Mouse (Mus musculus) forebrain, embryonic 16.5 days (tissue): ENCODE measurements at regions not wholly inside any gene's neighbourhood (a gene's known extent, or its start where the extent isn't known, plus 50 kb on each side); places are given as distances from the start of the nearest gene placed in this dataset.
"Not testable (repeated sequence)": the region's sequence is repeated elsewhere in the genome, so short reads cannot be mapped to it uniquely, and the experiment has no call there.

ENCODE experiments used
- ATAC-seq: fragments of 200-750 bp; cut with Nextera tagmentation; 2 replicates; pipeline ENCODE4 v1.8.0; 2017; ENCODE audit warnings: mild to moderate bottlenecking, moderate library complexity
- H3K27ac ChIP-seq: fragments of 300-500 bp; sonication (generic); 2 replicates; pipeline ENCODE4 v1.5.1; 2014; ENCODE audit warnings: low read length, control low read depth
- H3K27me3 ChIP-seq: fragments of 300-500 bp; sonication (generic); replicated peaks from 2 replicates; pipeline ENCODE4 v1.6.1; 2014; ENCODE audit warnings: low read length; ENCODE audit not compliant: control insufficient read depth, insufficient read depth
- H3K36me3 ChIP-seq: fragments of 300-500 bp; sonication (generic); 2 replicates; pipeline ENCODE4 v1.6.1; 2014; ENCODE audit not compliant: control insufficient read depth, insufficient read depth
- H3K4me1 ChIP-seq: fragments of 300-500 bp; sonication (generic); replicated peaks from 2 replicates; pipeline ENCODE4 v1.6.1; 2014; ENCODE audit warnings: low read length; ENCODE audit not compliant: control insufficient read depth, insufficient read depth
- H3K4me2 ChIP-seq: fragments of 300-500 bp; sonication (generic); 2 replicates; pipeline ENCODE4 v1.6.1; 2014; ENCODE audit warnings: mild to moderate bottlenecking, low read length, control low read depth
- H3K4me3 ChIP-seq: fragments of 300-500 bp; sonication (generic); replicated peaks from 2 replicates; pipeline ENCODE4 v1.5.1; 2014; ENCODE audit warnings: mild to moderate bottlenecking, low read length, control low read depth
- H3K9ac ChIP-seq: fragments of 300-500 bp; sonication (generic); replicated peaks from 2 replicates; pipeline ENCODE4 v1.6.1; 2014; ENCODE audit warnings: low read depth, low read length, control low read depth
- H3K9me3 ChIP-seq: fragments of 300-500 bp; sonication (generic); 2 replicates; pipeline ENCODE4 v1.6.1; 2016; ENCODE audit warnings: low read length; ENCODE audit not compliant: control insufficient read depth
- WGBS: fragments of 180-500 bp; shearing (Covaris S2); extraction: QIAGEN DNeasy Blood & Tissue Kit; methylation state at CpG from one replicate; pipeline ENCODE4 v1.1.7; 2014; 5-methylcytosine and 5-hydroxymethylcytosine counted together

DNA sequence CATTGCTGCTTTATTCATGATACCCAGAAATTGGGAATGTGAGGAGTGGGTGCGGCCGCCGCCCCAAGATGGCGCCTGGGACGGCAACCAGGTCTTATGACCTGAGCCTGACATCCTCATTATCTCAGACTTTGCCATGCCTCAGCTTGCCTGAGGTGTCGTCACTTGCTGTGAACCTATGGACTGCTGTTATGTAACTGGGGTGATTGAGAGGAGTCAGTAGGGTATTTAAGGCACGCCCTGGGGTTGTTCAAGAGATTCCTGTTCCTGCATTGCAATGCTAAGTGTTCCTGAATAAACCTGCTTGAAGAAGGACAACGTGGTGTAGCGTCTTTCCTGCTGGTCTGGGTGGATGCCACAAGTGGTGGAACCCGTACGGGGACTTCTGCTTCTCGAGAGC, 211.4 kb upstream of the Pou3f2 start:
- H3K4me3 ChIP-seq = no peak overlapping the region
- ATAC-seq = no peak
- H3K27ac ChIP-seq = no peak overlapping the region
- no peaks in the 10 kb centered on the region for H3K9me3 ChIP-seq
- H3K27me3 ChIP-seq = no peaks in the 10 kb centered on the region
- H3K4me1 ChIP-seq = no peaks in the 10 kb centered on the region
- WGBS = 94% methylated on average over 12 of the region's 12 CpGs
- no peaks in the 10 kb centered on the region for H3K36me3 ChIP-seq
- no peak overlapping the region for H3K9ac ChIP-seq
- H3K4me2 ChIP-seq = no peak overlapping the region

DNA sequence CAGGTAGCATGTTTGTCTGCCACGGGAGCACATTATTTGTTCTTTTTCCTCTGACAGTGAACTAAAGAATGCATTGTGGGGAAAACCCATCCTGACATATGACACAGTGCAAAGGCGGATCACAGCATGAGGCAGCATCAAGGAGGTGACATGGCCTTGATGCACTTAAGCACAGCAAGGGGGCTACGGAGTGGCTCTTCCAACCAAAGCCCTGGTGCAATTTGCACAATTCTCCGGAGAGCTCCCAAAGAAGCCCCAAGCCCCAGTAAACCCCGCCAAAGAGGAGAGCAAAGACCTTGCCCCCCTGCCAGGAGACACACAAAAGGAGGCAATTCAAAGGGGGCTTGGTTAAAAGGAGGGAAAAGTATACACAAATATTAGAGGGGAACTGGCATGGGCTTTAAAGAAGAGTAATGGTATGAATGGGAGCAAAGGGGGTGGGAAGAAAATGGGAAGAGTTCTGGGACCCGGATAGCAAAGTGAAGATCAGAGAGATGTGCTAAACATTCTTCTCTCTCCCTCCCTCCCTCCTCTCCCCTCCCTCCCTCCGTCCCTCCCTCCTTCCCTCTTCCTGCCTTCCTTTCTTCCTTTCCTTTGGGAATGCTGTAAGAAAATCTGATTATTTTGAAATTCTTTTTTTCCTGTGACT, 179.7 kb upstream of the Pou3f2 start:
- Histone ChIP-seq H3K9ac (no peak overlapping the region), H3K27ac (no peak overlapping the region), H3K27me3 (no peaks in the 10 kb centered on the region), H3K4me3 (no peak overlapping the region), H3K4me1 (no peaks in the 10 kb centered on the region), H3K4me2 (0 out of 2 replicates have a peak overlapping the region, but pooled peaks have one; percentile 1), H3K9me3 (no peaks in the 10 kb centered on the region), H3K36me3 (no peaks in the 10 kb centered on the region)
- WGBS = under 1% methylated on average over 7 of the region's 7 CpGs
- ATAC-seq = peak; percentile 57

DNA sequence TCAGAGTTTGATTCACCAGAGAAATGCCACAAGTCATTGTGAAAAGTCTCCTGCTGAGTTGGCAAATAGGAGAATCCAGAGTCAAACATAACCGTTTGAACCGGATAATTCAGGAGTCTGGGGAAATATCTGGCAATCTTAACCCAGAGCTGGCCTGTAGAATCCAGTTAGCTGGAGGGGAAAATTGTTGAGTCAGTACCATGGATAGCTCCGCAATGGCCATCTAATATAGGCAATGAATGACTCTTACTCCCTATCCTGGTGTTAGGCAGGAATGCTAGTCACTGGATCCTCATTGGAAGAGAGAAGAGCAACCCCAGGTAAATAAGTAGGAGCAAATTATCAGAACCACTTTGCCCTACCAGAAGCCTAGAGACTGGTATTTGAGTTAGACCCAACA, 157.4 kb upstream of the Pou3f2 start:
- Histone ChIP-seq H3K4me2 (no peak overlapping the region), H3K9me3 (no peaks in the 10 kb centered on the region), H3K36me3 (no peaks in the 10 kb centered on the region), H3K27me3 (no peaks in the 10 kb centered on the region), H3K9ac (no peak overlapping the region), H3K4me3 (no peak overlapping the region), H3K27ac (no peak overlapping the region), H3K4me1 (no peaks in the 10 kb centered on the region)
- 63% methylated on average over 3 of the region's 3 CpGs for WGBS
- no peak for ATAC-seq

DNA sequence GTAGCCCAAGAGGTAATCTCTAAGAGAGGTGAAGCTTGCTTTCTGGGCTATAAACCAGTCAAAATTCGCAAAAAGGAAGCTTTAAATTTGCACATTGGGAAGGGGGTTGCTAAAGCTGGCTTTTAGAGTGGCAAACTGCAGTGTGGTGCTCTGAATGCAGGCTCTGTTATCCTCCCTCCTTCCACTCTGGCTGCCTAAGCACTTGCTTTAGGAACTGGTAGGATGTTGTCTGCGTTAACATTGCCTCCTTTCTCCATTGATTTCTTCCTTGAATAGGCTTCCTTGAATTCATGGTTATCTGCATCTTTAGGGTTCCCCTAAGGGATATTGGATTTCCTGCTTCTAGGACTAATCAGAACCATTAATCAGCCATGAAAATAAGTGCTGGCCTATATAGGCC, 120.8 kb upstream of the Pou3f2 start:
- no peak overlapping the region for H3K4me3 ChIP-seq
- H3K4me1 ChIP-seq = no peaks in the 10 kb centered on the region
- H3K36me3 ChIP-seq = no peaks in the 10 kb centered on the region
- WGBS = 51% methylated on average over 2 of the region's 2 CpGs
- no peak for ATAC-seq
- no peaks in the 10 kb centered on the region for H3K27me3 ChIP-seq
- no peak overlapping the region for H3K9ac ChIP-seq
- H3K9me3 ChIP-seq = no peaks in the 10 kb centered on the region
- no peak overlapping the region for H3K27ac ChIP-seq
- no peak overlapping the region for H3K4me2 ChIP-seq

DNA sequence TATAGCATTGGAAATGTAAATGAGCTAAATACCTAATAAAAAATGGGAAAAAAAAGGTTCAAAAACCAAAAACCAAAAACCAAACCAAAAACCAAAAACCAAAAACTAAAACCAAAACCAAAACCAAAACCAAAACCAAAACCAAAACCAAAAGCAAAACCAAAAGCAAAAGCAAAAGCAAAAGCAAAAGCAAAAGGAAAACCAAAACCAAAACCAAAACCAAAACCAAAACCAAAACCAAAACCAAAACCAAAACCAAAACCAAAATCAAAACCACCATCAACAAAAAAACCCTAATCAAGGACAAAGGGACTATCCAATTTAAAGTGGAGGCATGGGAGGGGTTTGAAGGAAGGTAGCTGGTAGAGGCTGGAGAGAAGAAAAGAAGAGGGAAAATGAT, 114.0 kb upstream of the Pou3f2 start:
- H3K27me3 ChIP-seq, H3K9ac ChIP-seq, H3K4me1 ChIP-seq, H3K4me2 ChIP-seq, H3K27ac ChIP-seq, ATAC-seq, H3K4me3 ChIP-seq, H3K9me3 ChIP-seq, H3K36me3 ChIP-seq: not testable (repeated sequence)

DNA sequence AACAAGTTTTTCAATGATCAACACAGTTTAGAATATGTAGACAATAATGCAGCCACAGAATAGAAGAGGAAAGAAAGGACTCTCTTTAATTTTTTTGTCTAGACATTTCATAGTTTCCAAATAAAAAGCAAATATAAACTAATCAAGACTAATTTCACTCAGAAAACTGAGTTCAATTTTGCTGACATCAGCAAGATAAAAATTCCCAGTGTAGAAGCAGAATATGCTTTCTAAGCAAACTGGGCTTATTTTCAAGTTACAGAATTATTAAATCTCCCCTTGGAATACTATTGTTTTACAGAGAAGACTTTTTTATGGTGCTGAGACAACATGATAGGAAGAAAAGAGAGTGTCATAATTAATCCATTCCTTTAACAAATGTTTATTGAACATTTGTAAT, 99.0 kb upstream of the Pou3f2 start:
- no peaks in the 10 kb centered on the region for H3K9me3 ChIP-seq
- no peaks in the 10 kb centered on the region for H3K27me3 ChIP-seq
- H3K27ac ChIP-seq = no peak overlapping the region
- H3K4me3 ChIP-seq = no peak overlapping the region
- H3K4me2 ChIP-seq = no peak overlapping the region
- no peaks in the 10 kb centered on the region for H3K36me3 ChIP-seq
- H3K9ac ChIP-seq = no peak overlapping the region
- no peaks in the 10 kb centered on the region for H3K4me1 ChIP-seq
- ATAC-seq = no peak

DNA sequence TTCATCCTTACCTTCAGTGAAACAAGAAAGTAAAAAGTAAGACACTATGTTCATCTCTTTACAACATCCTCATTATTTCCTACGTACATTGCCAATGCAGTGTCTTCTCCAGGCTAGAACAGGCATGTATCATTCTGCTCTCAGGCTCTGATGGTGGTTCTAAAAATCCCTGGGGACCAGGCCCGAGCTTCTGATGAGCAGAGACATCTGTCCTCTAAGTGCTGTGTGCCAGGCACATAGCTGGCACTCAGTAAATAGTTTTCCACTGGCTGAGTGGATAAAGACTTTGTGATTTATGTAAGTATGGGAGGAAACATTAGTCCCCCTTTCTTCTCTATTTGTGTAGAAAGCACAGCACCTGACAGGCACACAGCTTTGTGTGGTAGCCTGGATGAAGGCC, 77.8 kb upstream of the Pou3f2 start:
- Histone ChIP-seq H3K4me1 (peaks cover 7% of the 10 kb centered on the region), H3K9ac (no peak overlapping the region), H3K4me3 (no peak overlapping the region), H3K9me3 (no peaks in the 10 kb centered on the region), H3K27ac (no peak overlapping the region), H3K36me3 (no peaks in the 10 kb centered on the region), H3K4me2 (no peak overlapping the region), H3K27me3 (no peaks in the 10 kb centered on the region)
- ATAC-seq = peak; percentile 14; the same call in 1 of the 2 replicates
- 43% methylated on average over 2 of the region's 2 CpGs for WGBS

DNA sequence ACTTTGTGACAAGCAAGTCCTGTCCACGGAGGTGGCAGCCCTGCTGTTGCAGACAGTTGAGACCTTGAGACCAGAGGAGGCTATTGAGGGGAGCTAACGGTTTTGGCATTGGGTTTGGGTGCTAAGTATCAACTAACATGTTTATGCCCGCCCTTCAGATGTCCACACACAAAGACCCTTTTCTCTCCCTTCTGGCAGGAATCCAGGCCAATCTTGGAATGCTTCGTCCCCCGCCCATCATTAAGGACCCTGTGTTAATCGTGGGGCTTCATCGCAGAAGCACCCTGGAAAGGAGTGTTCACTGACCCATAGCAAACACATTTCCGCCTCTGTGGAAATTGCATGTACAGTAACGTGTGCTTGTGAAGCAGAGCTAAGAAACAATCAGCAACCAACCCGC, 76.4 kb upstream of the Pou3f2 start:
- H3K9me3 ChIP-seq = no peaks in the 10 kb centered on the region
- H3K36me3 ChIP-seq = no peaks in the 10 kb centered on the region
- no peak overlapping the region for H3K4me3 ChIP-seq
- no peak overlapping the region; the same call in 1 of the 2 replicates for H3K27ac ChIP-seq
- H3K4me1 ChIP-seq = peaks cover 7% of the 10 kb centered on the region
- no peaks in the 10 kb centered on the region for H3K27me3 ChIP-seq
- WGBS = 9% methylated on average over 10 of the region's 10 CpGs
- H3K4me2 ChIP-seq = no peak overlapping the region
- H3K9ac ChIP-seq = no peak overlapping the region
- peak; percentile 96 for ATAC-seq
